Mouse (Mus musculus): ENCODE measurements at regions not wholly inside any gene's neighbourhood (a gene's known extent, or its start where the extent isn't known, plus 50 kb on each side); places are given as distances from the start of the nearest gene placed in this dataset.
"Not testable (repeated sequence)": the region's sequence is repeated elsewhere in the genome, so short reads cannot be mapped to it uniquely, and the experiment has no call there.

- Histone ChIP-seq H3K9ac (replicated peaks) (no peak overlapping the region), H3K4me3 (ENCODE audit: low read depth, low read length) (no peak overlapping the region), H3K4me2 (ENCODE audit: low read depth, low read length) (no peak overlapping the region), H3K9me3 (ENCODE audit: low read length) (peaks cover 5% of the 10 kb centered on the region; the same call in 1 of the 2 replicates), H3K27me3 (ENCODE audit: insufficient read depth, low read length) (no peaks in the 10 kb centered on the region), H3K4me1 (ENCODE audit: insufficient read depth) (no peaks in the 10 kb centered on the region), H3K27ac (ENCODE audit: low read depth) (no peak overlapping the region), H3K36me3 (replicated peaks; ENCODE audit: insufficient read depth, low read length) (no peaks in the 10 kb centered on the region)
- TF ChIP-seq EP300 (IDR thresholded peaks at IDR 0.05; ENCODE audit: low read depth) = no peak
- TF ChIP-seq CTCF (IDR thresholded peaks at IDR 0.05; ENCODE audit: low read depth) = no peak
- DNase-seq (no peak), ATAC-seq (no peak)
- 38% methylated on average over 1 of the region's 1 CpGs for WGBS (ENCODE audit: insufficient replicate concordance)
Observed at GRCm38 (mm10) chr10:62036815-62037214, 57.9 kb upstream of the Col13a1 start.

DNA sequence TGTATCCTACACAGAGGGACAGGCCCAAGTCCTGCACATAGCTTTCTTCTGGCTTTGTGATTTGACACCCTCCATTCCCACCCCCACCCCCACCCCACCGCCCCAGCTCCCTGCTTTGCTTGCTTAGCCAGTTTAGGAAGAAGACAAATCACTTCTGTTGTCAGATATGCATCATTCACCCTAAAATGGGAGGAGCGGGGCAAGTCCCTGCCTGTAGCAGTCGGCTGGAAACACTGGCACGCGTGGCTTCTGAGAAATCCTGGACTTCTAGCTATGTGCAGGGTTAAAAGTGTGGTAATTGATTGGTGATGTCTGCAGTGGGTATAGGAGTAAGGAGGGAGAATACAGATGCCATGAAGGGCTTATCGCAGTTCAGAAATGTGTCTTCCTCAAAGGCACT, 55.4 kb upstream of the Col13a1 start:
- DNase-seq (no peak), ATAC-seq (no peak)
- Histone ChIP-seq H3K9me3 (ENCODE audit: low read length) (no peaks in the 10 kb centered on the region), H3K4me3 (ENCODE audit: low read depth, low read length) (no peak overlapping the region), H3K4me2 (ENCODE audit: low read depth, low read length) (no peak overlapping the region), H3K36me3 (replicated peaks; ENCODE audit: insufficient read depth, low read length) (no peaks in the 10 kb centered on the region), H3K9ac (replicated peaks) (no peak overlapping the region), H3K4me1 (ENCODE audit: insufficient read depth) (no peaks in the 10 kb centered on the region), H3K27ac (ENCODE audit: low read depth) (no peak overlapping the region), H3K27me3 (ENCODE audit: insufficient read depth, low read length) (no peaks in the 10 kb centered on the region)
- 80% methylated on average over 6 of the region's 6 CpGs for WGBS (ENCODE audit: insufficient replicate concordance)
- TF ChIP-seq CTCF (IDR thresholded peaks at IDR 0.05; ENCODE audit: low read depth) = no peak

DNA sequence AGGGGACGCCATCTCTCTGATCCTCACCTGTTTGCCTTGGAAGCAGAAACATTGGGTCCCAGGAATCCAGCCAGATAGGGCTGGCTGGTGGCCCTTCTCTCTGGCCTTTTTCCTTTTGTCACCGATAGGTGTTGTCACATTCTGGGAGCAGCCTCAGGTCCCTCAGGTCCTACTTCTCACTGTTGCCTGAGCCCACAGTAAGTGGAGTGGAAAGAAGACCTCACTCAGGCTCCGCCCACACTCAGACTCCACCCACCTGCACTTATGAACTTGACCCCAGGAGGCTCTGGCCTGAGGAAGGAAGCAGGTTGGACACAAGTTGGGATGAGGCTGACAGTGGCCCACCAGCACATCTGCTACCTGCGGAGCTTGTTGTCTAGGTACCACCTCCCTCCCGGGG, 54.8 kb upstream of the Col13a1 start:
- no peak overlapping the region for H3K27ac ChIP-seq (ENCODE audit: low read depth)
- no peaks in the 10 kb centered on the region for H3K27me3 ChIP-seq (ENCODE audit: insufficient read depth, low read length)
- no peaks in the 10 kb centered on the region for H3K36me3 ChIP-seq (replicated peaks; ENCODE audit: insufficient read depth, low read length)
- H3K4me3 ChIP-seq (ENCODE audit: low read depth, low read length) = no peak overlapping the region
- H3K4me1 ChIP-seq (ENCODE audit: insufficient read depth) = no peaks in the 10 kb centered on the region
- no peak for DNase-seq
- H3K4me2 ChIP-seq (ENCODE audit: low read depth, low read length) = no peak overlapping the region
- no peak for ATAC-seq
- WGBS (ENCODE audit: insufficient replicate concordance) = 70% methylated on average over 5 of the region's 5 CpGs
- no peak overlapping the region for H3K9ac ChIP-seq (replicated peaks)
- TF ChIP-seq EP300 (IDR thresholded peaks at IDR 0.05; ENCODE audit: low read depth) (no peak), CTCF (IDR thresholded peaks at IDR 0.05; ENCODE audit: low read depth) (no peak)
- H3K9me3 ChIP-seq (ENCODE audit: low read length) = no peaks in the 10 kb centered on the region

- ATAC-seq; H3K4me2 ChIP-seq (ENCODE audit: low read depth, low read length); H3K9ac ChIP-seq (replicated peaks); H3K27ac ChIP-seq (ENCODE audit: low read depth); H3K27me3 ChIP-seq (ENCODE audit: insufficient read depth, low read length); H3K4me3 ChIP-seq (ENCODE audit: low read depth, low read length); H3K4me1 ChIP-seq (ENCODE audit: insufficient read depth); H3K36me3 ChIP-seq (replicated peaks; ENCODE audit: insufficient read depth, low read length); H3K9me3 ChIP-seq (ENCODE audit: low read length); DNase-seq: not testable (repeated sequence)
- WGBS (ENCODE audit: insufficient replicate concordance) = 81% methylated on average over 6 of the region's 6 CpGs
Observed at GRCm38 (mm10) chr10:62031986-62032385, 53.1 kb upstream of the Col13a1 start.

DNA sequence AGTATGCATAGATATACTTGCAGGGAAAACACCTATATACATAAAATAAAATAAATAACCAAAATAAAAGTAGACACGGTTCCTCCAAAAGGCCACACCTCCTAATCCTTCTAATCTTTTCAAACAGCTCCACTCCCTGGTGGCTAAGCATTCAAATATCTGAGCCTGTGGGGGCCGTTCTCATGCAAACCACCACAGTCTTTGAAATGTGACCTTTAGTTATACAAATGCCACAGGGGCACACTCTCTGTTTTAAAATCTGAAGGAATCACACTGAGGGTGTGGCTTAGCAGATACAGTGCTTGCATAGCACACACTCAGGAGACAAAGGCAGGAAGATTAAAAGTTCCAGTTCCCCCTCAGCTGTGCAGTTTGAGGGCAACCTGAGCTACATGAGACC, 50.4 kb upstream of the Col13a1 start:
- H3K9me3 ChIP-seq (ENCODE audit: low read length) = no peaks in the 10 kb centered on the region
- no peak overlapping the region for H3K4me3 ChIP-seq (ENCODE audit: low read depth, low read length)
- 71% methylated on average over 2 of the region's 2 CpGs for WGBS (ENCODE audit: insufficient replicate concordance)
- ATAC-seq (no peak), DNase-seq (no peak)
- H3K27ac ChIP-seq (ENCODE audit: low read depth) = no peak overlapping the region
- H3K36me3 ChIP-seq (replicated peaks; ENCODE audit: insufficient read depth, low read length) = no peaks in the 10 kb centered on the region
- no peak overlapping the region for H3K9ac ChIP-seq (replicated peaks)
- no peaks in the 10 kb centered on the region for H3K27me3 ChIP-seq (ENCODE audit: insufficient read depth, low read length)
- H3K4me1 ChIP-seq (ENCODE audit: insufficient read depth) = no peaks in the 10 kb centered on the region
- H3K4me2 ChIP-seq (ENCODE audit: low read depth, low read length) = no peak overlapping the region
- TF ChIP-seq CTCF (IDR thresholded peaks at IDR 0.05; ENCODE audit: low read depth) (no peak), EP300 (IDR thresholded peaks at IDR 0.05; ENCODE audit: low read depth) (no peak)

Measured in liver, postnatal 0 days (tissue).